Mouse (Mus musculus) small intestine, adult 2 months (tissue): ENCODE results near the gene Hdgfl2.

Experiments used
- CTCF ChIP-seq: fragments of 200-500 bp; IDR thresholded peaks from 2 replicates; pipeline ENCODE4 v1.5.1; 2012; ENCODE audit warnings: low read depth, mild to moderate bottlenecking, control low read depth, inconsistent platforms, low read length, moderate library complexity, mixed read lengths; ENCODE audit not compliant: insufficient replicate concordance, insufficient read length; ENCODE audit errors: extremely low read depth
- POLR2A ChIP-seq: fragments of 200-500 bp; IDR thresholded peaks from 2 replicates; pipeline ENCODE4 v1.6.1; 2012; ENCODE audit warnings: low read depth, mild to moderate bottlenecking, control low read depth, inconsistent platforms, low read length, moderate library complexity

GRCm38 (mm10) chr17:56132661-56133060, 53.2 kb downstream of the Hdgfl2 start:
- TF ChIP-seq CTCF (peak; percentile 87), POLR2A (no peak)
